Mouse (Mus musculus) MEL (cell line): ENCODE measurements around the gene Angptl2.

Experiments used
- CTCF ChIP-seq, 3 experiments: IDR thresholded peaks in 2 of 3; conservative IDR thresholded peaks in 1 of 3; 2 replicates each; pipeline ENCODE4 v1.5.1; 2011 to 2012; ENCODE audit warnings: low read length in 3 of 3, low read depth in 2 of 3, mild to moderate bottlenecking in 2 of 3, improper control_type of control experiment in 1 of 3, inconsistent platforms in 1 of 3, mixed read lengths in 1 of 3, moderate library complexity in 1 of 3; ENCODE audit not compliant: control insufficient read depth in 1 of 3, insufficient read depth in 1 of 3, poor library complexity in 1 of 3, severe bottlenecking in 1 of 3
- KAT2A ChIP-seq: conservative IDR thresholded peaks from 2 replicates; pipeline ENCODE4 v1.6.1; 2012; ENCODE audit warnings: low read depth, low read length, improper control_type of control experiment, inconsistent platforms
- MAX ChIP-seq: IDR thresholded peaks from 2 replicates; pipeline ENCODE4 v1.6.1; 2011; ENCODE audit warnings: low read length, improper control_type of control experiment
- MEF2A ChIP-seq: IDR thresholded peaks from 2 replicates; pipeline ENCODE4 v1.6.1; 2014; ENCODE audit warnings: low read depth, mild to moderate bottlenecking, inconsistent platforms, low read length, improper control_type of control experiment; ENCODE audit not compliant: poor library complexity, insufficient replicate concordance, severe bottlenecking; ENCODE audit errors: extremely low read depth
- NELFE ChIP-seq: IDR thresholded peaks from 2 replicates; pipeline ENCODE4 v1.6.1; 2011; ENCODE audit warnings: low read depth, low read length, improper control_type of control experiment
- POLR2A ChIP-seq, 2 experiments: IDR thresholded peaks; 2 replicates each; pipeline ENCODE4 v1.6.1; 2011 to 2012; ENCODE audit warnings: low read length in 2 of 2, mild to moderate bottlenecking in 2 of 2, control low read depth in 1 of 2, improper control_type of control experiment in 1 of 2, low read depth in 1 of 2, moderate library complexity in 1 of 2; ENCODE audit not compliant: control insufficient read depth in 1 of 2, insufficient read depth in 1 of 2, poor library complexity in 1 of 2
- POLR2AphosphoS2 ChIP-seq: IDR thresholded peaks from 2 replicates; pipeline ENCODE4 v1.6.1; 2011; ENCODE audit warnings: low read length, improper control_type of control experiment
- TCF12 ChIP-seq: IDR thresholded peaks from 2 replicates; pipeline ENCODE4 v1.6.1; 2014; ENCODE audit warnings: low read depth, mild to moderate bottlenecking, inconsistent platforms, low read length, improper control_type of control experiment, moderate library complexity
- ZNF384 ChIP-seq: IDR thresholded peaks from 2 replicates; pipeline ENCODE4 v1.6.1; 2012; ENCODE audit warnings: low read depth, mild to moderate bottlenecking, inconsistent platforms, low read length, improper control_type of control experiment

GRCm38 (mm10) chr2:33265793-33266192, 49.9 kb downstream of the Angptl2 start:
- no peak for TF ChIP-seq ZNF384
- TF ChIP-seq TCF12 = no peak
- no peak for TF ChIP-seq POLR2A (IDR thresholded peaks at IDR 0.05; ENCODE audit: control insufficient read depth in 1 of 2, insufficient read depth in 1 of 2, low read depth in 1 of 2, low read length in 2 of 2, poor library complexity in 1 of 2)
- TF ChIP-seq MAX = no peak
- TF ChIP-seq KAT2A = no peak
- TF ChIP-seq CTCF (IDR thresholded peaks at IDR 0.05 in 2 of 3, conservative IDR thresholded peaks at IDR 0.05 in 1 of 3; ENCODE audit: control insufficient read depth in 1 of 3, insufficient read depth in 1 of 3, low read depth in 2 of 3, low read length in 3 of 3, poor library complexity in 1 of 3, severe bottlenecking in 1 of 3) = no peak
- TF ChIP-seq NELFE = no peak
- no peak for TF ChIP-seq POLR2AphosphoS2
- no peak for TF ChIP-seq MEF2A
